Mouse (Mus musculus): ENCODE measurements around the gene Galr2.

Gene Galr2

DNA sequence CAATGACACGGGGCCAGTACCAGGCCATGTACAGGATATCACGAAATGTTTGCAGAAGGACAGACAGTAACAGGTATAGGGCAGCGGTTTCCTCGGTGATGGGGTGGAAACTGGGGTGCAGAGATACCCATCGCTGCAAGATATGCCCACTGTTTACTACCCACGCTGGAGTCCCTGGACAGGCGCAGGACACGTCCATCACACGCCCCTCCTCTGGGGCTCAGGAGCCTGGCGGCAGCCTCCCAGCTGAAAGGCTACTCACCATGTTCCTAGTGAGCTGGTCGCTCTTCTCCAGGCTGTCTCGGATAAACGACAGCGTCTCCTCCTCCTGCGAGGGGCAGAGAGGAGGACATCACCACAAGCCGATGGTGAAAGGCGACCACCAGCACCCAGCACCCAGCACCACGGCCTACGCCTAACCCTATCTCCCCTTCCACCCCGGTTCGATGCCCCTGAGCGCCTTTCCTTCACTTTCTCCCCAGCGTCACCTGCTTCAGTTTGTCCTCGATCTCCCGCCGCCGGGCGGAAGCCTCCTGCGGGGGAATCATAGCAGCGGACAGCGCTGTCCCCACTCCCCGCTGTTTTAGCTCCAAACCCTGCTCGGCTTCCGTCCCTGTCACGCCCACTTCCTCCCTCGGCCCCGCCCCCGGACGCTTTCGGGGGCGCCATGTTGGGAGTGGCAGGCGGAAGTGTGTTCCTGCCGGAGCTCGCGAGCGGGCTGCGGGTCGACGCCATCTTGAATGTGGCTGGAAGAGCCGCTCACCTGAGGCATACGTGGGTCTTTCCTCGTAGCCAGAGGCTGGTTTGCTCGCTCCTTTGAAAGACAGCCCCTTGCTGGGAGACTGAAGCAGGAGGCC is 25.6 kb downstream of the Galr2 start:
- peak; percentile 28 for DNase-seq (ENCODE audit: extremely low read depth, low read depth, low spot score)

DNA sequence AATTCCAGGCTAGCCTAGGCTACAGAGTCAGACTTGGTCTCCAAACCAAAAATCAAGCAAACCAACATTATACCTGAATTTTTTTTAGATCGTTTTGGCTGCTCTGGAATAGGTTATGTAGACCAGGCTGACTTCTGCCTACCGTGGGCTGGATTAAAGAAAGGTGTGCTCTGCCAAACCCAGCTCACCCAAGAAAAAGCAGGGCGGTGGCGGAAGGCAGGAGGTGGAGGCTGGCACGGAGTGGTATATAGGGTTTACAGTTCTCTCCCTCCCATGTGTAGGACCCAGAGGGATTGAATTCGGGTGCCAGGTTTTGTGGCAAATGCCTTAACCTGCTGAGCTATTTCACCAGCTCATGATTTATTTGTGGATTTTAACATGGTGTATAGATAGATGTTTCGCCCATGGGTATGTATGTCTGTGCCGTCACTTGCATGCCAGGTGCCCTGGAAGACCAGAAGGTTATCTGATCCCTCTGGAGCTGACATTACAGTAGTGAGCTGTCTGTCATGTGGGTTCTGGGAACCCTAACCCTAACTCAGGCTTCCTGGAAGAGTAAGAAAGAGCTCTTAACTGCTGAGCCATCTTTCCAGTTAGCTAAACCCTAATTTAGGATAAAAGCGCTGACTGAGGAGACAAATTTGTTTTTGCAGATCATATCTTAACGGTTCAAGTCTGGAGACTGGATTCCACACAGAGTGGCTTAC is 26.4 kb downstream of the Galr2 start, which contains the start of gene Exoc7:
TSS of gene Exoc7 (minus strand) at position 215 of the 707 bp plus-strand sequence.
- peak; percentile 42 for DNase-seq (ENCODE audit: extremely low read depth, low read depth, low spot score)

DNA sequence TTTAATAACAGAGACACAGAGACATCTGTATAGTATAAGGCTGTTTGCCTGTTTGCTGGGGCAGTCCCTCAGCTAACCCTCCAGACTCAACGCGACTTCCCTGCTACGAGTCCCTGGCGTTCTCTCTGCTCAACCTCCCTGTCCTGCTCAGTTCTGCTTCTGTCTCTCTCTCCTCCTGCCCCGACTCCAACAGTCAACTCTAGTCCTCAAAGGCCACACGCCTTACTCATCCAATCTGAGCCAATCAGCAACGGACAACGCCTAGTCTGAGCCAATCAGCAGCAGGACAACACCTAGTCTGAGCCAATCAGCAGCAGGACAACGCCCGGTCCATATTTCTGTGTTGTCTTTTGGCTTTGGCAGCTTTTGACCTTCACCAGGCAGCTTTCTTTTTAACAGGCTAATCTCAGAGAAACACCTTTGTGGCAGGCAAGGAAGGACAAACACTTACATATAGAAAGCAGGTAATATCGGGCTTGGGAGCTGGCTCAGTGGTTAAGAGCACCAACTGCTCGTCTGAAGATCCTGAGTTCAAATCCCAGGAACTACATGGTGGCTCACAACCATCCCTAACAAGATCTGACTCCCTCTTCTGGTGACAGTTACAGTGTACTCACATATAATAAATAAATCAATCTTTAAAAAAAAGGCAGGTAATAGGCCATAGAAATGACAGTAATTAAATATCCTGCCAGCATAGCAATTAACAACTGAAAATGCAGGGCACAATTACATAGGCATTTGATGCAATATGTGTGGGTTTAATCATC is 27.2 kb downstream of the Galr2 start:
- no peak for DNase-seq (ENCODE audit: extremely low read depth, low read depth, low spot score)

DNA sequence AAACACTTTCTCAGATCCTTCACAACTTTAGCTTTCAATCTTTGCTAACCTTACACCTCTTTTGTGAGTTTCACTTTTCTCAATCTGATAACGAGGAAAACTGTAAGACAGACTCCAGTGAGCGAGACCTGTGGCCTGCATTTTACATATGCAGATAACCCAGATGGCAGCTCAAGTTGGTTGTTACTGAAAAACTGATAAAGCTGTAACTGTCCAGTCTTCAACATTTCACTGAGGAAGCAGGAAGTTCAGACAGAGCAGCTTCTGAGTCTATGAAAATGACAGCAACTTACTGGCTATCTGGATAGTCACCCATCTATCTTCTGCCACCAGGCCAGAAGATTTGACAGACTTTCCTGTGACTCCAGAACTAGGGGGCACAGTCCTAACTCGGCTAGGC is 28.9 kb downstream of the Galr2 start:
- no peak for DNase-seq (ENCODE audit: extremely low read depth, low read depth, low spot score)

DNA sequence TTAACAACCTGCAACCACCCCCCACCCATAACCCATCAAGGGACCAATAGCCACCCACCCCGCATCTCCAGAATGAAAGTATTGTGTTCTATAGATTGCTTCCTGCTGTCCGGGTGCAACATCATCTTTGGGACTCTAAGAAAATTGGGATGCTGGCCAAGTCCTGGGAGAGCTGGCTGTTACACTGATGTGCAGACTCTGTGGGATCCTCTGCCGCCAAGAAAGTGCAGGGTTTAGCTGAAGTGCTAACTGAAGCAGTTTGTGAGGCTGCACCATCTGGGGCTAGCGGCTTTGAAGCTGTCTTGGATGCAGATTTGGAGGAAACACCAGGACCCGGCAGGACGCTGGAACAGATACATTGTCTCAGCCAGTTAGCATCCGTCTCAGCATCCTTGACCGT is 30.4 kb downstream of the Galr2 start:
- no peak for DNase-seq (ENCODE audit: extremely low read depth, low read depth, low spot score)

DNA sequence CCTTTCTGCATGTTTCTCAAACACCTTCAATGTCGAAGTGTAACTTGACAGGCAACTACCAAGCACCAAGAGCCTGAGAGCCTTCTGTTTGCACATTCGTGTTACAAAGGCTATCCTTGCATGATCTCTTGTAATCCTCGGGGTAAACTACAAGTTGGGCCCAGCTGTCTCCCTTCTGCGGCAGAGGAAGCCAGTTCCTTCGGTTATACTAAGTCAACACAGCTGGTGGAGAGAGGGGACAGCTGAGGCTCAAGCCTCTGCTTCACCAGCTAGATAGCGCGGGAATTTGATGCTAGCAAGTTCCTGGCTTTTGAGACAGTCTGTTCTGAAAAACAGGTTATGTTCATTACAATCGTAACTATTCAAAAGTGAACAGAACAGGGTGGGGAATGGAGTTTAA is 31.6 kb downstream of the Galr2 start:
- no peak for DNase-seq (ENCODE audit: extremely low read depth, low read depth, low spot score)

DNA sequence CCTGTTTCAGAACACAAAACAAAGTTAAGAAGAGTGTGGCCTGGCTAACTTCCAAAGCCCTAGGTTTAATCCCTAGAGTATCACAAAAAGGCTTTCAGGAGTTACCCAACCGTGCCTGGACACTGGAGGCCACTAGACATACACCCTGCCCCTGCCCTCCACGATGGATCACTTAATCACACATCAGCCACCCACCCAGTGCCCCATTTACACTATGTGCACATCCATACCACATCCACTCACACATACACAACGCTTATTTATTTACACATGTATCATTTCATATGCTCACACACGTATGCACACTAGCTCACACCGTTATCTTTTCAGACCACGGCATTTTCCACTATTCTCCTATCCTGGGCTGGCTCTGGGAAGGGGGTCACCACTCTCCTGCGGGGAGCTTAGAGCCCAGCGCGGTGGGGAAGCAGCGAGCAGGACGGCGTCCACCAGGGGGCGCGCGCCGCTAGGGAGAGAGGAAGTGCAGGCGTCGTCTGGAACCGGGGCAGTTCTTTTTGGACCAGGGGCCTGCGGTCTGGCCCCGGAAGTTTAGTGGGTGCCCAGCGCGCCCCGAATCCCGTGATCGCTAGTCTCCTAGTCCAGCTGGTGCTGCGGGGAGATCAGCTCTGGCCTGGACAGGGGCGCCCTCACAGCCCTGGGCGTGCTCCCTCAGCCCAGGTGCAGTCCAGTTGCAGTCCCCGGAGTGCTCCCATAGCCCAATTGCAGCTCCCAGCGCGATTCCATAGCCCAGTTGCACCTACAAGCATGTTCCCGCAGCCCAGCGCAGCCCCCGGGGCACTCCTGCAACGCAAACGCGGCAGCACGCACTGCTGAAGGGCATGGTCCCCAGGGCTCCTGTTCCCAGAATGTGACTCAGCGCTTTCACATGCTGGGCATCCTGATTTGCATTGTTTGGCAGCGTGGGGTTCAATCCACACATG is 38.2 kb downstream of the Galr2 start:
- no peak for DNase-seq (ENCODE audit: extremely low read depth, low read depth, low spot score)

DNA sequence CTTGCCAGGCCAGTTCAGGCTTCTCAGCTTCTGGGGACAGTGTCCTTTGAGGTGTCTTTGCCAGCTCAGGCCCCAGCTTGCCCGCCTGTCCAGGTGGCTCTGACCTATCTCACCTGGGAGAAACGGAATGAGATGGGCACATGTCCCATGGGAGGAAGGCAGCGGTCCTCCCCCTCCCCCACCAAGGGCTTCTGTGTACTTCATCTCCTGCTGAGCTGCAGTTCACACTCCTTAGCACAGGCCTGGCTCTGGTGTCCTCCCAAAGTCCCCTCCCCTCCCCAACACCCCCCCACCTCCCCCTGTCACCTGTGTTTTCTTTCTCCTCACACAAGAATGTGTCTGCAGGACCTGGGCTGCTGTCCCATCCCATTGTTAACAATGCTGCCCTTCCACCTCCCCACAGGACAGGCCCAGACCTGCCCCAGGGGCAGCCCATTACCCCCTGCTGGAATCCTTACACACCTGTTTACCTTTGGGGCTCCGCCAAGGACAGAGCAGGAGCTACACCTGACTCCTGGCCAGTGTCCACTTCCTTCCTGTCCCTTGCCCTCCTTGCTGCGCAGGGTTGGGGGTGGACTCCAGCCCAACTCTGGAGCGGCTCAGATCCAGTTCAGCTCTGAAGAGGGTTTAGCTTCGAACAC is 46.3 kb downstream of the Galr2 start:
- DNase-seq (ENCODE audit: extremely low read depth, low read depth, low spot score), result no peak

DNA sequence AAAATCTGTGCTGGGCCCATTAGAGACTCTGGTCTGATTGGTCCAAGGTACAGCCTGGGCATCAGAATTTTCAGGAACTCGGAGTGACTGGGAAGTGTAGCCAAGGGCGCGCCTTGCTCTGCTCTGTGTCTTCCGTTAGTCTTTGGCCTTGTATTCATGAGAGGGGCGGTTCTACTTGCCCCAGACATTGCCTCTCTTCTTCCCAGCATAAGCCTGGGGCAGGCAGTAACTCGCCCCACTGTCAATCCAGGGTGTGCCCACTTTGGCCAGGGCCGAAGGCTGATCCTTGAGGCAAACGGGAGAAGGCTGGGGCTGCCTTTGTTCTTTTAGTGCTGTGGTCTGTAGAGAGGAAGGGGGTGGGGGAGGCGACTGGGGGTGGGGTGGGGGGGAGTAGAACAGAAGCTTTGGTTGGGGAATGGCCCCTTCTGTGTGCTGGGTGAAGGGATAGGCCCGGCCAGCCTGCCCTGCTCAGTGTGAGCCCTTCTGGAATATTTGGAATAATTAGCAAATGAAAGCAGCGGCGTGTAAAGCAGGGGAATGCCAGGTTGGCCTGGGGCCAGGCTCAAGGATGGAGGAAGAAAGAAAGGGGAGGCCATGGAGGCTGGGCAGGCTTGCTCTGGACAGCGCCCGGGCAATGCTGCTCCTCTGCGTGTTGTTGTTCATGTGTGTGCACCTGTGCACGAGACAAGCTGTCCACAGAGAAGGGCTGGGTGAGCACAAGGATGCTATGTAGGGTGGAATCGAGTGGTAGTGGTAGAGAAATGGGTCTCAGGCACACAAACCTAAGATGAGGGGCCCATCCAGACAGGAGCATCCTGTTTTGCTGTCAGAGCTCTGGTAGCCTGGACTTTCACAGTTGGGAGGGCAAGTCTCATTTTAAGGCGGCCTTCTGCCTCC is 48.8 kb downstream of the Galr2 start:
- no peak for DNase-seq (ENCODE audit: extremely low read depth, low read depth, low spot score)

DNA sequence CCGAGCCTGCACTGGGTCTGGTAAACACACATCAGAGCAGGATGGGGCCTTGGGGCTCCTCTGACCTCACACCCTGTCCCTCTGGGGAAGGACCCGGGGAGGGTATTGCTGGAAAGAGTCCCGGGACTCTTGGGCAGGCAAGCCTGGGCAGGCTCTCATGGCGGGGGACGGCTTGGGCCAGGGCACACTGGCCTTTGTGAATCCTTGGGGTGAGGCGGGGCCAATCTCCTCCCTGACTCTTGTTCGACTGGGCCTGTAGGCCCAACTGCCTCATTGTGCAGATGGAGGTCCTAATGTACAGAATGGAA is 49.4 kb downstream of the Galr2 start:
- no peak for DNase-seq (ENCODE audit: extremely low read depth, low read depth, low spot score)

DNA sequence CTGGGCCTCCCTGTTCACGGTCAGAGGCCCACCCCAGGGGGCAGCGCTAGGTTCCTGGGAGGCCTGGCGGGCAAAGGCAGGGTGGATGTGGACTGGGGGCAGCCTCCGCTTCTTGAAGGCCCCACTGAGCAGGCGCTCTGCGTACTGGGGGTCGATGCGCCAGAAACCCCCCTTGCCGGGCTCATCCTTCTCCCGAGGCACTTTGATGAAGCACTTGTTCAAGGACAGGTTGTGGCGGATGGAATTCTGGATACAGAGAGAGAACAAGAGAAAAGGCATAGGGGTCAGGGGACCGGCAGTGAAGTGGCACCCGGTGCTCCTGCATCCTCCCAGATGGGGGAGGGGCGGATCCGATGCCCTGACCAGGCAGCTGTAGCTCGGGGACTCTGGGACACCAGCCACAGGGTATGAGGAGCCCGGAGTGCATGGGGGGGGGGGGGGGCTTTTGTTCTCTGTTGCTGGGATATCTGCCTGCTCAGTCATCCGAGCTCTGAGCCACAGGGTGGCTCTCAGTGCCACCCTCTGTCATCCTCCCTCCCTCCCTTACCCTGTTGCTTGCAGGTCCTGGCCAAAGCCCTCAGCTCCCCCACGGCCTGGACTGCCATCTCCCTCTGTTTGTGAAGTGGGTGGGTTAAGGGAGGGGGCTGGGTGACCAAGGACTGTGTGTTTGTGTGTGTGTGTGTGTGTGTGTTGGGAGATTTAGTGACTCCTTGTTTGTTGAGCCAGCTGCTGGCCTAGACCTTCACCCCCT is 51.7 kb downstream of the Galr2 start:
- no peak for DNase-seq (ENCODE audit: extremely low read depth, low read depth, low spot score)

DNA sequence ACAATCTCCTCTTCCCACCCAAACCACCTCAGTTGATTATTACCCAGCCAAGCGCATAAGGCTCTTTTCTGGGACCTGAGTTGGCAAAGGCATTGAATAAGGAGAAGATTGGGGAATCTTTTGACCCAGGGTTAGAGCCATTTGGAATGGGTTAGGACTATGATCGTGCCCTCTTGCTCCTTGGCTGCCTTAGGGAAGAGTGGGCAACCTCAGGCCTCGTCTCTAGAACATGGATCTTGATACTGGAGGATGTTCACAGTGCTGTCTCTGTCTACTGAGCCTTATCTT is 52.2 kb downstream of the Galr2 start:
- no peak for DNase-seq (ENCODE audit: extremely low read depth, low read depth, low spot score)

Measured in fat pad, adult 2 months (tissue).